Mouse (Mus musculus): ENCODE data around the gene Celsr2. TPM values are rescaled to one million over a fixed set of nuclear protein-coding genes. Genes with fewer than 3 reads are reported as not detected.

The Celsr2 gene
- 25.5 and 26.9 TPM in 2 replicates for polyA plus RNA-seq (2021; fragmentation: Nextera tagmentation)
- long read RNA-seq, experiment 1, partial matches to known transcripts, result 29 of 49 reads
- long read RNA-seq, experiment 1, other reads (novel, unspliced or antisense), result 20 of 49 reads
- long read RNA-seq, experiment 2, partial matches to known transcripts, result 23 of 58 reads
- long read RNA-seq, experiment 2, other reads (novel, unspliced or antisense), result 35 of 58 reads

DNA sequence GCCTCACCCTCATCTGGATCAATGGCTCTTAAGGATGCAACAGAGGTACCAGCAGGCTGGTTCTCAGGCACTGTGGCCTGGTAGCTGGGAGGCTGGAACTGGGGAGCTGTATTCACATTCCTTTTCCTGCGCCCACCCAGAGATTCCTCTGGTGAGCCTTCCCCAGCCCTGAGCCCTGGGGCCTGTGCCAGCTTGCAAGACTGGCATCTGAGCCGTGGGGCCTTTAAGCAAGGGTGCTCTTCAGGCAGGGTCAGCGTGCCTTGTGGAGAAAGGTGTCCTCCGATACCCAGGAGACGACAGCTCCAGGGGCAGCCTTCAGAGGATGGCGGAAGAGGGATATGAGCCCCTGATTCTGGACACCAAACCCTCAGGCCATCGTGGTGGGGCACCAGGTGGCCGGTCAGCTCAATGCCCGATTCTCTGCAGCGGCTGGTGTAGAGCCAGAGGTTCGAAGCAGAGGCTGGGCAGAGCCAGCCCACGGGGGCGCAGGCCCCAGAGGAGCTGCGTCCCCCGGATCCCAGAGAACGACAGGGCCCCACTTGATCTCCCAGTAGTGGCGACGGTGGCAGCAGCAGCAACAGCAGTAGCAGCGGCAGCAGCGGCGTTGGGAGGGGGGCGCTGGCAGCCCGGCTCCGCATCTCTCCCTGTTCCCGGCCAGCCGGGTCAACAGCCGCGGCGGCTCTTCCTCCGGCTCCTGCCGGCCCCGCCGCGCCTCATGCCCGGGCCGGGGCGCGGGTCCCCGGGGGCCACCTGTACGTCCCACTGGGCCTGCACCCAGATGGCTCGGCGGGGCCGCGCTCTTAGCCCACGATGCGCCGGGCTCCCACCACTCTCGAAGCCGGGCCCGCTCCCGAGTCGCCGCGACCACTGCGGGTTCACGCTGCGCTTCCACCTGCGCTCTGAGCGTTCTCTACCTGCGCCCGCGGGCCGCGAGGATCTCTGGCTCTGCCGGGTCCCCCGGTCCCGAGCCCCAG, at the start of gene Celsr2:
Gene Celsr2 (minus strand): TSS at position 696 of the 974 bp plus-strand sequence.

DNA sequence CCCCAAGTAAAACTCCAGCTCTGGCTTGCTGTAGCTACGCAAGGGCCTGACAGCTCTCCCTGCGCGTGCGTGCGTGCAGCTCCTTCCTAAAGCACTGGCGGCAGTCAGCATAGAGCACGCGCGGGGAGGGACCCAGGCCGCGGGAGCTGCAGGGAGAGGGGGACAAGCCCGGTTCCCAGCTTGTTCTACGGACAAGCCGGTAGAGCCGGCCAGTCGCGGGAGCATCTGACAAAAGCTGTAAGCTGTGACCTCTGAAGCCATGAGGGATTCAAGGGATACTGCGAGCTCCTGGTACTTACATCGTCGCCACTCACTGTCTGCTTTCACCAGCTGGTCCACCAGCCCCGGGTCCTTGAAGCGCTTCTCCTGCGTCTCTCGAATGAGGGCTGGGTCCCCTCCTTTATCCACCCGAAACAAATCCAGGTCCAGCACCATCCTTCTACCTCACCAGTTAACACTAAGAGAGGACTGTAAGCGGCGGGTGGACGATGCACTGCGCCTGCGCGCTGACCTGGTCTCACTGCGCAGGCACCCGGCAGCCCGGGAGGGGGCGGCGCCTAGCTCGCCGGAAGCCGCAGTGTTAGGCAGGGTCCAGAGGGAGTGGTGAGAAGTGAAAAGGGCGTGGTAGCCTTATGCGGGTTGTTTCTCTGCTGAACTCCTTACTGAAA, 29.5 kb upstream of the Celsr2 start, which contains the start of gene Sars:
Gene Sars (minus strand): TSS at position 512 of the 668 bp plus-strand sequence.

DNA sequence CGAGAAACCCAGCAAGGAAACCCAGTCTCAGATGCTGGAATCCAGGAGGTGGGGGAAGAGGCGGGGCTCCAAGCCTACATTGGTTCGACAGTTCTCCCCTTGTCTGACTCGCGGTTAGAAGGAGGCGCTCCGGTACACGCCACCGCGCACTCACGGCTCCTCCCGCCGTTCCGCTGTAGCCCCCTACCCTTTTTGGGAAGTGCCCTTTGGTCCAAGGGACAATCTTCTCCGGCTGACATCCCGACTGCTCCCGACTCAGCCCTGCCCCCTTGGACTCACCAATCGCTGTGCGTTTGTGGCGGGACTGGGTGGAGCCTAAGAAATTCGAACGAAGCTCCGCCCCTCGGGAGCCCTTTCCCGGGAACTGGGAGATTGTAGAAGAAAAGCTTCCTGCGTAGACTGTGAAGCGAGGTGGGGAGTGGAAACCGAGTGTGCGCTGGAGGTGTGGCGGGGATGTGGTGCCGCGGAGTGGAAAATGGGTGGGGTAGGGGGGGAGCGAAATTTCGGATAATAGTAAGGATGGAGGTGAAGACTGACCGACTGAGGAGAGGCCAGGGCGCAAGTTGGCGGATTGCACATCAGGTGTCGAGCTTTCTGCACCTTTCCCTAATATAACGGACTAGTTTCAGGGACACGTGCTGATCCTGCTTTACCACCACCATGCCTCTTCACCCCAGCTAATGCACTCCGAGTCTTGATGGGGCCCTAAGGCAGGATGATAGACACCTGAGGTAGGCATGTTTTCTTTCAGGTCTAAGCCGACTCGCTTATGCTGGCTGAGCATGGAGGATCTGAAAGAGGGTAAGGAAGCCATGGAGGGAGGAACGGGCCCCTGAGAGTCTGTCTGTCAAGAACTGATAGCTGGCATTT, 31.6 kb downstream of the Celsr2 start, which contains the start of gene Psrc1:
Gene Psrc1 (plus strand): TSS at position 355 of the 870 bp plus-strand sequence.

DNA sequence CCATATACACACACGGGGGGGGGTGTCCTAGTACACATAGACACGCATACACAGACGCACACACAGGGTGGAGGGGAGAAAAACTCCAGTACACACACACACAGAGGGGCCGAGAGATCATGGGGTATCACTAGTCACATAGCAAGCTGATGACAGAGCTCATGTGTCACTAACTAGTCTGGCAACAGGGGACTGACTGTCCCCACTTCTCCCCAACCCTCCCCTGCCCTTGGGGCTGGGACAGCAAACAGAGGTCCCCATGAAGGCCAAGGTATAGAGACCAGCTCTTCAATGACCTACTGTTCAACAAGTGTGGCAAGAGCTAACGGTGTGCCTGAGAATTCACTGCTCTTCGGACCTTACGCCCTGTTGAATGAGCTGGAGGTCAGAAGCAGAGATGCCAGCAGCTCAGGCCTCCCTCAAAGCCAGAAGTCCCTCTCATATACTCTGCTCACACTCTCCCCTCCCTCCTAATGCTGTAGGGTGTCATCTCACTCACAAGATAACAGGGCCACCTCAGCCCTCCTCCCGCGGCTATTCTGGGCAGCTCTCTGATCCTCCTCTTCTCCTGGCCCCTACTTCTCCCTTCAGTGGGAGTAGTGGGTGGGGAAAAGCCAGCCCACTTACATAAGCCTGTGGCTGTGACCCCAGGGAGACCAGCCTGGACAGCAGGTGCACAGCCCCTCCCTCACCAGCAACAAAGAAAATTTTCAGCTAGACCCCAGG, 50.9 kb downstream of the Celsr2 start, which contains the start of gene Mybphl:
Gene Mybphl (plus strand): TSS at position 642 of the 726 bp plus-strand sequence.

Other genes starting within 250 kb of the Celsr2 start
- gene Amigo1, start 229.2 kb downstream of the Celsr2 start, polyA plus RNA-seq (2021; fragmentation: Nextera tagmentation), result 7.0 and 28.0 TPM in 2 replicates
- gene Cyb561d1, start 214.3 kb downstream of the Celsr2 start, polyA plus RNA-seq (2021; fragmentation: Nextera tagmentation), result 5.7 TPM in 2 replicates
- gene Atxn7l2, start 204.6 kb downstream of the Celsr2 start, polyA plus RNA-seq (2021; fragmentation: Nextera tagmentation), result 4.3 and 6.9 TPM in 2 replicates
- gene Sypl2, start 188.9 kb downstream of the Celsr2 start, polyA plus RNA-seq (2021; fragmentation: Nextera tagmentation), result 0.49 and 2.2 TPM in 2 replicates
- 203 and 256 TPM in 2 replicates for gene Psma5, start 158.6 kb downstream of the Celsr2 start, polyA plus RNA-seq (2021; fragmentation: Nextera tagmentation)
- gene Sort1, start 131.5 kb downstream of the Celsr2 start, polyA plus RNA-seq (2021; fragmentation: Nextera tagmentation), result 27.4 and 83.4 TPM in 2 replicates
- 0.21 TPM in 1 of 2 replicates, not detected in the other for gene Mybphl, start 50.6 kb downstream of the Celsr2 start, polyA plus RNA-seq (2021; fragmentation: Nextera tagmentation)
- 6.6 and 8.6 TPM in 2 replicates for gene Psrc1, start 31.7 kb downstream of the Celsr2 start, polyA plus RNA-seq (2021; fragmentation: Nextera tagmentation)
- gene Sars, start 29.7 kb upstream of the Celsr2 start, polyA plus RNA-seq (2021; fragmentation: Nextera tagmentation), result 171 and 174 TPM in 2 replicates
- gene 1700013F07Rik, start 118.6 kb upstream of the Celsr2 start, polyA plus RNA-seq (2021; fragmentation: Nextera tagmentation), result 1.4 and 2.2 TPM in 2 replicates
- 20.3 and 36.9 TPM in 2 replicates for gene 5330417C22Rik, start 121.0 kb upstream of the Celsr2 start, polyA plus RNA-seq (2021; fragmentation: Nextera tagmentation)
- gene Tmem167b, start 146.9 kb upstream of the Celsr2 start, polyA plus RNA-seq (2021; fragmentation: Nextera tagmentation), result 28.1 and 35.1 TPM in 2 replicates
- gene Taf13, start 156.1 kb upstream of the Celsr2 start, polyA plus RNA-seq (2021; fragmentation: Nextera tagmentation), result 24.2 and 28.5 TPM in 2 replicates
- 37.9 and 48.9 TPM in 2 replicates for gene Wdr47, start 175.7 kb upstream of the Celsr2 start, polyA plus RNA-seq (2021; fragmentation: Nextera tagmentation)
- gene Clcc1, start 238.4 kb upstream of the Celsr2 start, polyA plus RNA-seq (2021; fragmentation: Nextera tagmentation), result 56.8 and 82.0 TPM in 2 replicates